Mouse (Mus musculus) liver (tissue): ENCODE results near the gene Retreg3.

ENCODE experiments used
- DNase-seq: peaks from one replicate; pipeline ENCODE4 v3.0.0-alpha.2; 2020; ENCODE audit warnings: mixed read lengths

Retreg3 gene

DNA sequence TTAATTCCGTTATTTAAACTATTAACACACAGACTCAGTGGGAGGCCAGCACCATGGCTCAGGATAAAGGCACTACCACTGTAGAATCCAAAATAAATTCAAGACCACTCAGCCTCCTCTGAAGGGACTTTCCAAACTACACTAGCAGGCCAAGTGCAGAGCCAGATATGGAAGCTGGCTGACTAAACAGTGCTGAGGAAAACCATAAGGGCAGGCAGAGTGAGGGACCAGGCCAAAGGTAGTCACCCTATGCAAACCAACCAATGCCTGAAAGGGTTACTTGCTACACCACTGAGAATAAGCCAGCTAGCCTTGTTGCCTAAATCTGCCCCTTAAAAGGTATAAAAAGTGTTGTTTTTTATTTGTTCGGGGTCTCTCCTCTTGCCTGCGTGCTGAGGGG lies 7.5 kb downstream of the Retreg3 start:
- DNase-seq = no peak

DNA sequence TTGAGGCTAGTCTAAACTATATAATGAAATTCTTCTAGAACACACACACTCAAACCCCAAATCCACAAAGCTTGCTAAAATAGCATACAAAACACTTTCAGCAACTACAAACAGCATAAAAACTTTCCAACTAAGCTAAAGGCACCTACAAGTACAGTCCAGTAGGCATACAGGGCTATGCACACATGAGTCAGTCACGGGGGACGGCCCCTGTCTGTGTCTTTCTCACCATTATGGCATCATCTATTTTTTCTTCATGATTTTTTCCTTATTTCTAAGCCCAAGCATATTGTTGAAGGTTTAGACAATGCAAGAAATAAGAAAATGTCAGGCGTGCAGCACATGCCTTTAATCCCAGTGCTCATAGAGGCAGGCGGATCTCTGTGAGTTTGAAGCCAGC lies 8.5 kb downstream of the Retreg3 start:
- DNase-seq = no peak

DNA sequence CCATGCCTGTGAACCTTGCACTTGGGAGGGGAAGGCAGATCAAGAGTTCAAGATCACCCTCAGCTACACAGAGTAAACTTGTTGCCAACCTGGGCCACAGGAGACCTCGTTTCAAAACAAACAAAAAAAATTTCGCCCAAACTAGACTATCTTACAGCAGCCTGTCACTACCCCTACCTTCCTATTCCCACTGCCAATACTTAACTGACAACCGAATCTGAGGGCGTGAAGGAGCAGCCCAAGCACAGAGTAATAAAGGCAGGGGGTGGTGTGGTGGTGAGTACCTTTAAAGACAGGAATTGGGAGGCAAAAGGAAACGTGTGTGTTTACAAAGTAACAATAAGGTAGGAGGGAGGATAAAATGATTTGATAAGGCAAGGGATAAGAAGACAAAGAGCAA lies 9.0 kb downstream of the Retreg3 start:
- no peak for DNase-seq

DNA sequence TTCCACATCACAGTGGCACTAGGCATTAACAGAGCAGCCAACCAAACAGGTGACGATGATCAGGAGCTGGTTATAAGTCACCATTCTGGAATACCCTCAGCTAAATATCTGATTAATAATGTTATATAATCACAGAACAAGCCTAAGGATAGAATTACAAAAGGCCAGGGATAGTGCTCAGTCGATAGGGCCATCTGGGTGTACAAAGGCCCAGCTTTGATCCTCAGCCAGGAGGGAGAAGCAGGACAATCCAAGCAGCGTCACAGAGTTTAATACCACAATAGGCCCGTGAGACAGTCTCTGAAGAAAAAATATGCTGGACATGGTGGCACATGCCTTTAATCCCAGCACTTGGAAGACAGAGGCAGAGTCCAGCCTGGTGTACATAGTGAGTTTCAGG lies 10.3 kb downstream of the Retreg3 start:
- no peak for DNase-seq

DNA sequence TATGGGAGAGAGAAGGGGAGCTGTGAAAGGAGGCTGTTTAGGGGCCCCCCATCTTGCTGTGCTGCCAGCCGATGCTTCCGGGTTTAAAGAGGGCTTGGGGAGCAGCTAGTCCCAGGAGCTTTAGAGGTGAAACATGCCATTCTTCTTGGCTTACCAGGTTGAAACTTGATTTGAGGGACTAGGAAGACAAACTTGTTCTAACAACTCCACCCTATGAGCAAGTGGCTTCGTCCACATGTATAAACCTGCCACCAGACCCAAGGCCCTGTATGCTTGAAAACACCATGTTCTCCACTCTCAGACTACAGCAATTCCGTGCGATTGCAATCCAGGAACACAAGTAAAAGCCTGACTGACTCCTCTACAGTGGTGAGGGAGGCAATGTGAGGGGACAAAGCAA lies 16.7 kb downstream of the Retreg3 start:
- DNase-seq = no peak

DNA sequence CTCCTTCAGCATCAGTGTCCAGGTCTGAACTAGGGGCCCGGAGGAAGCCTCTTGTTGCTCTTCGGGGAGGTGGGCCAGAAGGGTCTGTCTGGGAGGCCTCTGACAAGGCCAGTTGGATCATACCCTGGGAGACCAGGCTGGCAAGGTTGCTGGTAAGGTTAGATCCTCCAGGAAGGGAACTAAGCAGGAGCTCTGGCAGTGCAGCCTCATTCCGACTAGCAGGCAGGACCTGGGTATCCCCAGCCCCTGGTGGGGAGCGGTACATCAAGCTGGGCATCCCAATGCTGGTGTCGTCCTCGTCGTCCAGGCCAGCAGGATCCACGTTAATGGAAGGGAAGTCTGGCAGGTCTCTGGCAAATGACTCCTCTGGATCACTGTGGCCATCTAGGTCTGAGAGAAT lies 21.5 kb downstream of the Retreg3 start:
- DNase-seq = no peak

DNA sequence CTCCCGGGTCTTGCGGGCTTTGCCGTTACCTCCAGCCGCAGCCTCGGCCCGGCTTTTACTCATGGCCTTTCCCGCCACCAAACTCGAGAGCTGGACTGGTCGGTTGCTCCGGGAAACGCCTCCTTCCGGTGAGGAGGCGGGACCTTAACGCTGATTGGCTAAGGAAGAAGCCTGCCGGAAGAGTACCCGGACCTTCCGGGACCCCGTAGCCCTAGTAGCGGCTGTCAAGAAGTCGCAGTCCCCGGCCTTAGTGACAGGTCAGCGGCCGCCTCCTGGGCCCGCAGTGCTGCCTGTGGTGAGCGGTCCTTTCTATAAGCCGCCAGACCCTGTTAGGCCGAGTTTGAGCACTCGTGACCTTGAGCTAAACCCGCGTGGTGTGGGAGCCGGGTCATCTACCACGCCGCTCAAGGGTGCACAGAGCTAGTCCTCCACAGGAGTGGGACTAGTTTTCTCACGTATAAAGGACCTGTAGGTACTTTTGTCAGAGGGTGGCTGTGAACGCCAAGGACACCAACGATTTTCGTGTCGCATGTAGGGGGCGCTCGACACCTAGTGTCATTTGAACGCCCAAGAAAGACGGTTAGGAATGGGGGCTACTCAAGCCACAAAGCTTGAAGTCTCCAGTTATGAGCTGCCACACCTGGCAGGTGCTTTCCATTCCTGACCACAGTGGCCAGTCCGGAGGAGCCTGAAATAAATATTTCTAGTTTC lies 24.2 kb downstream of the Retreg3 start, which contains the start of gene Psmc3ip:
Psmc3ip (minus strand) TSS at position 123 of the 711 bp plus-strand sequence.
- peak; percentile 94 for DNase-seq

DNA sequence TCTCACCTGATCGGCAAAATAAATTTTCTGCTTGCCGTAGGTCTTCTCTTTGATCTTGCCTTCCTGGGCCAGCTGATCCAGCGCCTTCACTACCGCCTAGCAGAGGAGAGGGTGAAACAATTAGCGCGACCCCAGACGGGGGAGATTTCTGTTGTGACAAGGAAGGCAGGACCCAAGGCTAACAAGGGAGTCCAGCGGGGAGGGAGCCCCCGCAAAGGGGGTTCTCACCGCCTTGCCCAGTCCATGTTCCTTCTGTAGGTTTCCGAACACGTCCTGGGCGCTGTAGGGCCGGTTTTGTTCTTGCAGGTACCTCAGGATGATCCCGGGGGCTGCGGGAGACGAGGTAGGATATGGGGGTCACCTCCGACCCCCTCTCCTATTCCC lies 24.8 kb downstream of the Retreg3 start:
- DNase-seq = no peak

DNA sequence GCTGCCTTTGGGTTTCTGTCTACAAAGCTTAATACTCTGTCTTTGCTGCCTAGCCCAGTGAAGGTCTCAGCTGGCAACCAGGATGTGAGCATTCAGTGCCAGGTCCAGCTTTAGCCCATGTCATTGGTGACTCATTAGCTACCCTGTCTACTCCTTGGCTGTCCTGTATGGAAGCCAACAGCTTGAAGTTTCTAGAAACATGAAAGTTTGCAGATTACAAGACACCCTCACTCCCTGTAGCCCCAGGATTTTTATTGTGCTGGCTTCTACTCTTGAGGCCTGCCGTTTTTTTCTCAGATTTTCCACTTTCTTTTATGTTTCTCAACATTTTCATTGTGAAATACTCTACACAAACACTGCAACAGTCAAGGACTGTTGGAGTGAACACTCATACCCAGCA lies 29.8 kb downstream of the Retreg3 start:
- DNase-seq = no peak

DNA sequence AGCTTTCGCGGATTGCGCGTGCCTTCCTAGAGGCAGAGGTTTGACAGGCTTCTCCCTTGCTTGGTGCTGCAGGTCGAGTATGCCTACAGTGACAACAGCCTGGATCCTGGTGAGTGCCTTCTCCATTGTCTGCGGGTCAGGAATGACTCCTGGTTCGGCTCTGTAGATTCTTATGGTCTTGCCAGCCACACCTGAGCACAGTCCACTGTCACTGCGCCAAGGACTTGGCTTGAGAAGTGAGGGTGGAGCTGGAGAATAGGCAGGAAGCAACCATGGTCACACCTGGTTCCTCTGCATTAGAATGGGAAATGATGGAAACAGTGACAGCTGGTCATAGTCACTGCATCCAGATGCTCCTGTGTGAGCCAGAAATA lies 32.0 kb downstream of the Retreg3 start:
- DNase-seq = no peak

DNA sequence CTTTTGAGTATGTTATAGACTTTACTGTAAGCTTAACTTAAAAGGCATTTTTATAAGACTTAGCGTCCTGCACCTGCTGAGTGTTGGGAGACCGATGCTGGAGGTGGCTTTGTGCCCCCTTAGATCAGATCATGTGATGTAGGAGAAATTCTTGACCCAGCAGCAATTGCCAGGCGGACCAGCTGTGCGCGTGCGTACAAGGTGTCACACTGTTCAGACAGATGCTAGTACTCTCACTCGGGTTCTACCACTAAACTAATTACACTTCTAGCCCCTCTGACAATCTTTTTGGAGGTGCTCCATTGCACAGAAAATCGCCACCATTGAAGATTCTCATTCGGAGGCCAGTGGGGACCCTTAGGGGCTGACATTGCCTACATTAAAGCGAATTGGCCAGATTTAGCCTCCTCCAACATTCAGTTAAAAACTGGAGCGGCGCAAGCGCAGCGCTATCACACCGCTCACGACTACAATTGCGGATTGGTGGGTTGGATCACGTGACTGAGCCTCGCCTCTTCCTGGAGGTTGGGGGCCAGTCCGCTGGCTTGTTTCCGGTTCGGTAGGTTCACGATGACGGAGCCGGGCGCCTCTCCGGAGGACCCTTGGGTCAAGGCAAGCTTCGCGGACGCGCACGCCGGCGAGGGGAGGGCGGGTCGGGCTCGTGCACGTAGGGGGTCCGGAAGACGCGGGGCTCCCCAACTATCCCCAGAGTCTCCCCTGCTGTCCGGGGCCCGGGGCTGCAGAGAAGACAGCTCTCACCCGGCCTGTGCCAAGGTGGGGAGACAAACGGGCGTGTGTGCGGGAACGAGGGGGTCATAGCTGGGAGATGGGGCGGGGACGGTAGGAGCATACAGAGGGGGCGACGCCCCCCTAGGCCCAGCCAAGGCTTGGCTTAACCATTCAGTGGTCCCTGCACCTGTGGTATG lies 32.7 kb downstream of the Retreg3 start, which contains the start of gene Mlx:
Mlx (plus strand) TSS at position 522 of the 926 bp plus-strand sequence.
- peak; percentile 90 for DNase-seq

DNA sequence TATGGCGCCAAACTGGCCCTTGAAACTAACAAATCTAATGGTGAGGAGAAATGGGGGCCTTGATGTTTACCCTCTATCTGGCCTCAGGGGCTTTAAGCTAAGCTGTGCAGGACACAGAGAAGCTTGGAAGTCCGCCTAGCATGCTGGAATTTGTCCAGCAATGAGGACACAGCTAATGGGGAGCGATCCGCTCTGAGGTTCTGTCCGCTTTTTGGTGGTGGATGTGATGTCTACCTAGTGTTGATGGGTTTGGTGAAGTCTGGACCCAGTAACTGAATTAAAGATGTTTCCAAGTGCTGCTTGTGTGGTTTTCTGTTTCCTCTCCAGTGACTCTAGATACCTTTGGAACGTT lies 33.4 kb downstream of the Retreg3 start:
- DNase-seq = no peak

DNA sequence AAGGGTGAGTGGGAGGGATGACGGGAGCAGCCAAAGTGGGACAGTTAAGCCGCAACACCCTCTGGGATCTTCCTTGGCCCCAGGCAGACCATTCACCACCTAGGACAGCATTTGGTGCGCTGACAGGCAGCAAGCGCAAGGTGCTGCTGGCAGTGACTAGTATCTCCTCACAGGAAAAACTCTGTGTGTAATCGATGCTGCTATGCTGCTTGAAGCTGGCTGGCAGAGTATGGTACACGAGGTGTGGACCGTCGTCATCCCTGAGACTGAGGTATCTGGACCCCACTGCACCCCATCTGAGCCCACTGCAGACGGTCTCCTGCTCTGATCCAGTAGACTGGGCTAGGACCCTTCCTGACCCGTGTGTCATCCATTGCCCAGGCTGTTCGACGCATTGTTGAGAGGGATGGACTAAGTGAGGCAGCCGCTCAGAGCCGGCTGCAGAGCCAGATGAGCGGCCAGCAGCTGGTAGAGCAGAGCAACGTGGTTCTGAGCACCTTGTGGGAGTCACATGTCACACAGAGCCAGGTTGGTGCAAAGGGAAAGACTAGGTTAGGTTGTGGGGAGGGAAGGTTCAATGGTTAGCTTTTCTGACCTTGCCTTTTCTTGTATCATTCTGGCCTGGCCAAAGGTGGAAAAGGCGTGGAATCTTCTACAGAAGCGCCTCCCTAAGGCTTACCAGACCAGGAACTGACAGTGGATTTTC lies 33.9 kb downstream of the Retreg3 start:
- no peak for DNase-seq

DNA sequence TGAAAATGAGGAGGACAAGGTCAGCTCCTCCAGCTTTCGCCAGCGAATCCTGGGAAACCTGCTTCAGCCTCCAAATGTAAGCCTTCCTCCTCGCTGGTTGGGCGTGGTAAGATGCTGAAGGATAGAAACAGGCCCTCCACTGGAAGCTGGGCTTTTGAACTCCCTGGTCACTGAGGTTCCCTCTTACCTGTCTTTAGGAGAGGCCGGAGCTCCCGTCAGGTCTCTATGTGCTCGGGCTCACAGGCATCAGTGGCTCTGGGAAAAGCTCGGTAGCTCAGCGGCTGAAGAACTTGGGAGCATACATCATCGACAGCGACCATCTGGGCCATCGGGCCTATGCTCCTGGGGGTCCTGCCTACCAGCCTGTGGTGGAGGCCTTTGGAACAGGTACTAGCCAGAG lies 34.9 kb downstream of the Retreg3 start:
- DNase-seq = no peak

DNA sequence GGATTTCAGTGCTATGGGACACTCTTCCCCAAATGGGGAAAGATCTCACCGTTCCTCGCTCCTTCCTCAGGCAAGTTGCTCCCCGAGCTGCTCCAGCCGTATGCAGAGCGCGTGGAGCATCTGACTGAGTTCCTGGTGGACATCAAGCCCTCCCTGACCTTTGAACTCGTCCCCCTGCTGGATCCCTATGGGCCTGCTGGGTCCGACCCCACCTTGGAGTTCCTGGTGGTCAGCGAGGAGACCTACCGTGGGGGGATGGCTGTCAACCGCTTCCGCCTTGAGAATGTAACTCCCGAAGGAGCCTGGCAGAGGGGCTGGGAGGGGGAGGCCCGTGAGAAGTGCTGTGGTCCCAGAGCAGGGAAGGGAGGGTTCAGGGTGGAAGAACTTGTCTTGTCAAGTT lies 35.4 kb downstream of the Retreg3 start:
- no peak for DNase-seq

DNA sequence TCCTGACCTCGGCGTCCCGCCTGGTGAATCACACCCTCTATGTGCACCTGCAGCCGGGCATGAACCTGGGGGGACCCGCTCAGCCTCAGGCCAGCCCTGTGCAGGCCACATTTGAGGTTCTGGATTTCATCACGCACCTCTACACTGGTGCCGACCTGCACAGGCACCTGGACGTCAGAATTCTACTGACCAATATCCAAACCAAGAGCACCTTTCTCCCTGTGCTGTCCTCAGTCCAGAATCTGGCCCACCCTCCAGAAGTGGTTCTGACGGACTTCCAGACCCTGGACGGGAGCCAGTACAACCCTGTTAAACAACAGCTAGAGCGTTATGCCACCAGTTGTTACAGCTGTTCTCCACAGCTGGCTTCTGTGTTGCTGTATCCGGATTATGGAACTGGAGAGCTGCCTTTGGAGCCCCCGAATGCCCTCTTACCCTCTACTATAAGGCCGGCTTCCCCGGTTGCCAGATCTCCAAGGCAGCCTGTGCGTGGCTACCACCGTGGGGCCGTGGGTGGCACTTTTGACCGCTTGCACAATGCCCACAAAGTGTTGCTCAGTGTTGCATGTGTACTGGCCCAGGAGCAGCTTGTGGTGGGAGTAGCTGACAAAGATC lies 36.5 kb downstream of the Retreg3 start:
- DNase-seq = no peak

DNA sequence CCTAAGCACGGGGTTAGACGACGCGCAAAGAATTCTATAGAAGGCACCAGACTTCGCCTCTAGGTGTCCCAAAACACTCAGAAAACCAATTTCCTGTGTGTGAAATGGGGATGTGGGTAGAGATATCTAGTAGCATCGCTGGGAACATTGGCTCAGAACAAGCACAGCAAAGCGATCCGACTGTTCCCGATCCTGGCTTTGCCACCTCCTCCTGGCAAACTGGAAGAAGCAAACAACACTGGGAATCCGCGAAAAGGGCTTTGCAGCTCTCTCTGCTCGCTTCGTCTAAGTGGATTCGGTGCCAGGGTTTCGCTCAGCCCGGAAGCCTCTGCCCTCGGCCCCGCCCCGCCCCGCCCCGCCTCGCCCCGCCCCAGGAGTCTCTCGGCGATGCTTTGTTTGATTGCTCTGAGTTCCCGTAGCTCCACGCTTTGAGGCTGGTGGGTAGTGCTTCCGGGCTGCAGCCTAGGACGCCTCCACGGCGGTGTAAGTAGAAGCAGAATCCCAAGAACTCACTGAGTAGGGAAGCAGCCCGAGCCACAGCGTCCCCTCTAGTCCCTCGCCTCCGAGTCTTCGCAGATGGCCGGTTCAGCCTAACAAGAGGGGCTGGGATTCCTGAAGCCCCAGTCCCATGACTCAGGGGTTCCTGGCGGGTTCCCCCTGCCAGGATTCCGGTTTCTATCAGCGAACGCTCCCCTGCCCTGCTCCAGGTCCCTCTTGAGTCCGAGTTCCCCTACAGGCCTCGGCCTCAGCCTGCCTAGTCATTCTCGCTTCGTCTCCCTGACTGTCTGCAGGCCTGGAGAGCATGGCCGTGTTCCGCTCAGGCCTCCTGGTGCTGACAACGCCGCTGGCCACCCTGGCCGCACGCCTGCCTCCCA lies 37.2 kb downstream of the Retreg3 start, which contains the start of gene Coasy:
Coasy (plus strand) TSS at position 358 of the 875 bp plus-strand sequence.
- DNase-seq = peak; percentile 93

DNA sequence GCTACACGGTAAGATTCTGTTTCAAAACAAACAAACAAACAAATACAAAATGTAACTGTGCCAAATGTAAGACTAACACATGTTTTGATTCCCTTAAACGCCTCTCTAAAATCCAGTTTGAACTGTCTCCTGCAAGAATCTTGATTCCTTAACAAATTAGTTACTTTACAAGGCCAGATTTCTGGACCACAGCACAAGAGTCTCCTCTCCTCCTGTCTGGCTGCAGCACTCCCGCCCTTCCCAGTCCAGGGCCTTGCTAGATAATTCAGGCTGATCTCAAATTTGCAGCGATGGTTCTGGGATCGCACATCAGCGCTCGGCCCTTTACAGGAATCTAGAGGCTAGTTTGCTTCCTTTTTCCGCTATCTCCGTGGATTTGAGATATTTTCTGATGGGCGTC lies 38.0 kb downstream of the Retreg3 start:
- DNase-seq = no peak

DNA sequence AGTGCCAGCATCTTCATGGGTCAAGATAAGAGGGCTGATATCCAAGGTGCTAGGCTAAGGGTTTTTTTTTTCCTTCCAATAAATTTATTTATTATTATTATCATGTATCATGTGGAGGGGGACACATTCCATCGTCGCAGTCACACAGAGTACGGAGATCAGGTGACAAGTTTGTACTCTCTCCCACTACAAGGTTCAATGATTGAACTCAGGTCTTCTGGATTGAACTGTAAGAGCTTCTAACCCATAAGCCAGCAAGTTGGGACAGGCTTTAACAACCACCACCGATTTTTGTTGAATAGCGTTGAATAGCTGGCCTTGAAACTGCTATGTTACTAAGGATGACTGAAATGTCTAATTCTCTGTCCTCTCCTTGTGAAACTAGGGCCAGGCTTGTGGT lies 39.3 kb downstream of the Retreg3 start:
- no peak for DNase-seq

DNA sequence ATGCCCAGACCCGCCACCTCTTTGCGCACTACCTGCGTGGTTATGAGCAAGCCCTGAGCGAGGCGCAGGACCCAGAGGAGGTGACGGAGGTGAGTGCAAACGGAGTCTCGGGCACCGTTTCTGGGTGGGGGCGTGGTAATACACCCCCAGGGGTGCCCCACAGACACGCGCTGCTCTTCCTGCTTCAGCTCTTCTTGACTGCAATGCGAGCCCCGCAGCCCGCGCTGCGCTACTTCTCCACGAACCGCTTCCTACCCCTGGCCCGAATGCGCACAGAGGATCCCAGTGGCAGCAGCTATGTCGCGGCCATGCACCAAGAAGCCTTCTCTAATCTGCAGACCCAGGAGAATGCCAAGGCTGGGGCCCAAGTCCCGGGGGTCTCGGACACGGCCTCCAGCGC lies 39.9 kb downstream of the Retreg3 start:
- DNase-seq = no peak

DNA sequence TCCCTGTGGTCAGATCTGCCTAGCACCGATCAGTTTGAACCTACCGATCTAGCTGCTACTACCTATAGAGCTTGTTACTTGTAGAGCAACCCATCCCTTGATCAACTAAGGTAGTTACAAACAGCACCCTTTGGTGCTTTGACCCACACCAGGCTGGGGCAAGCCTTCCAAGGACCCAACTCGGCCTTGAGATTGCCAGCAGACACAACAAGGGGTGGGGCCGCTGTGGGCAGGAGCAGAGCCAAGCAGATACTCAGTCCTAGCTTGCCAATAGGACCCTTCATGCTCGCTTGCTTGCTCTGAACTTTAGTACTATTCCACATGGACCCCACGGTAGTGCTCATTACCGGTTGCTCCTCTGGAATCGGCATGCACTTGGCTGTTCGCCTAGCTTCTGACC lies 41.6 kb downstream of the Retreg3 start, which contains the start of gene Hsd17b1:
Hsd17b1 (plus strand) TSS at position 291 of the 400 bp plus-strand sequence.
- DNase-seq = no peak
